ENCODE assay signal across 8 mouse cellular contexts in genomic region chr13:111805738-111806722, GRCm38 (mm10). TPM values are rescaled to one million over a fixed set of nuclear protein-coding genes. Genes with fewer than 3 reads are reported as not detected.
A peak's percentile ranks its signal among the peaks of the same experiment; 100 is the strongest.
DNase-seq lines count a peak whose midpoint lies in the region; ATAC-seq and TF ChIP-seq lines count a peak whose summit lies in the region.

No protein-coding gene starts in this region.

- no peak for ATAC-seq in hindbrain, embryonic 15.5 days (ENCODE audit: low FRiP score, low read depth)
- no peak for ATAC-seq in hindbrain, embryonic 11.5 days (ENCODE audit: low FRiP score)
- ATAC-seq in granulocyte monocyte progenitor cell, adult 5-6 weeks (replicated peaks; ENCODE audit: poor library complexity, severe bottlenecking): peak; percentile 31
- no peak for ATAC-seq in midbrain, embryonic 15.5 days (replicated peaks)

- H3K4me2 ChIP-seq in hindbrain, embryonic 15.5 days: peak overlapping the region; percentile 62
- H3K4me2 ChIP-seq in hindbrain, embryonic 11.5 days (replicated peaks; ENCODE audit: low read depth, low read length): no peak overlapping the region
- H3K4me2 ChIP-seq in midbrain, embryonic 15.5 days: peak overlapping the region; percentile 77

- no peaks in the 10 kb centered on the region for H3K9me3 ChIP-seq in hindbrain, embryonic 15.5 days
- no peaks in the 10 kb centered on the region for H3K9me3 ChIP-seq in hindbrain, embryonic 11.5 days (ENCODE audit: control insufficient read depth, low read length)
- no peaks in the 10 kb centered on the region for H3K9me3 ChIP-seq in MEL (replicated peaks; ENCODE audit: insufficient read depth, low read length)
- H3K9me3 ChIP-seq in midbrain, embryonic 15.5 days: no peaks in the 10 kb centered on the region

- peak overlapping the region; percentile 9; the same call in 1 of the 2 replicates for H3K9ac ChIP-seq in hindbrain, embryonic 15.5 days
- H3K9ac ChIP-seq in hindbrain, embryonic 11.5 days (ENCODE audit: low read depth, low read length): no peak overlapping the region
- H3K9ac ChIP-seq in MEL (ENCODE audit: control insufficient read depth, low read depth, low read length, poor library complexity, severe bottlenecking): no peak overlapping the region
- H3K9ac ChIP-seq in midbrain, embryonic 15.5 days: no peak overlapping the region

- no peak for TF ChIP-seq RAD21 in MEL (IDR thresholded peaks at IDR 0.05; ENCODE audit: low read depth, low read length)

- TF ChIP-seq POLR2A in MEL (IDR thresholded peaks at IDR 0.05; ENCODE audit: control insufficient read depth in 1 of 2, insufficient read depth in 1 of 2, low read depth in 1 of 2, low read length in 2 of 2, poor library complexity in 1 of 2): no peak

- no peak for DNase-seq in hindbrain, embryonic 11.5 days (ENCODE audit: low spot score)
- no peak for DNase-seq in MEL (ENCODE audit: low read depth, low spot score)
- DNase-seq in right cerebral cortex, postnatal 4 days: no peak
- DNase-seq in adrenal gland, adult 18-20 months (ENCODE audit: low spot score in 2 of 2): no peak
- DNase-seq in layer of hippocampus, postnatal 25 days (ENCODE audit: extremely low spot score in 1 of 2, low spot score in 1 of 2): no peak

- TF ChIP-seq EP300 in MEL (IDR thresholded peaks at IDR 0.05; ENCODE audit: low read depth in 1 of 2, low read length in 2 of 2): no peak

- peaks cover 15% of the 10 kb centered on the region for H3K79me2 ChIP-seq in MEL (ENCODE audit: control insufficient read depth, insufficient read depth, low read length, poor library complexity)

- TF ChIP-seq CTCF in MEL (IDR thresholded peaks at IDR 0.05 in 2 of 3, conservative IDR thresholded peaks at IDR 0.05 in 1 of 3; ENCODE audit: control insufficient read depth in 1 of 3, insufficient read depth in 1 of 3, low read depth in 2 of 3, low read length in 3 of 3, poor library complexity in 1 of 3, severe bottlenecking in 1 of 3): no peak; a peak in 1 of 6 replicates

- H3K4me3 ChIP-seq in hindbrain, embryonic 15.5 days: peak overlapping the region; percentile 91
- no peak overlapping the region for H3K4me3 ChIP-seq in hindbrain, embryonic 11.5 days (ENCODE audit: low read depth, low read length)
- H3K4me3 ChIP-seq in MEL (ENCODE audit: control insufficient read depth in 1 of 2, insufficient read depth in 1 of 2, low read depth in 2 of 2, low read length in 2 of 2): no peak overlapping the region
- H3K4me3 ChIP-seq in midbrain, embryonic 15.5 days: no peak overlapping the region

- 0 out of 2 replicates have a peak overlapping the region, but pooled peaks have one; percentile 35 for H3K27ac ChIP-seq in hindbrain, embryonic 15.5 days (replicated peaks)
- no peak overlapping the region for H3K27ac ChIP-seq in hindbrain, embryonic 11.5 days (ENCODE audit: low read depth, low read length)
- H3K27ac ChIP-seq in MEL (ENCODE audit: control insufficient read depth, low read depth, low read length): no peak overlapping the region
- no peak overlapping the region for H3K27ac ChIP-seq in midbrain, embryonic 15.5 days

- H3K4me1 ChIP-seq in hindbrain, embryonic 15.5 days (replicated peaks): peaks cover 64% of the 10 kb centered on the region
- no peaks in the 10 kb centered on the region; the same call in 1 of the 2 replicates for H3K4me1 ChIP-seq in hindbrain, embryonic 11.5 days (replicated peaks; ENCODE audit: control insufficient read depth, insufficient read depth, low read length)
- no peaks in the 10 kb centered on the region; a peak in 1 of 4 replicates for H3K4me1 ChIP-seq in MEL (ENCODE audit: control insufficient read depth in 1 of 2, insufficient read depth in 2 of 2, low read length in 2 of 2)
- peaks cover 24% of the 10 kb centered on the region for H3K4me1 ChIP-seq in midbrain, embryonic 15.5 days

- H3K36me3 ChIP-seq in hindbrain, embryonic 15.5 days: no peaks in the 10 kb centered on the region
- H3K36me3 ChIP-seq in hindbrain, embryonic 11.5 days (ENCODE audit: control insufficient read depth, insufficient read depth, low read length): no peaks in the 10 kb centered on the region
- peaks cover 0 to 5% of the 10 kb centered on the region in 2 experiments; a peak in 2 of 4 replicates for H3K36me3 ChIP-seq in MEL (ENCODE audit: control insufficient read depth in 1 of 2, insufficient read depth in 2 of 2, low read length in 2 of 2)
- H3K36me3 ChIP-seq in midbrain, embryonic 15.5 days (replicated peaks): no peaks in the 10 kb centered on the region

- 52% methylated on average over 15 of the region's 15 CpGs for WGBS in hindbrain, embryonic 15.5 days
- 63% methylated on average over 15 of the region's 15 CpGs for whole genome bisulfite sequencing in hindbrain, embryonic 11.5 days
- WGBS in midbrain, embryonic 15.5 days: 63% methylated on average over 15 of the region's 15 CpGs

- H3K27me3 ChIP-seq in hindbrain, embryonic 15.5 days: no peaks in the 10 kb centered on the region
- no peaks in the 10 kb centered on the region for H3K27me3 ChIP-seq in hindbrain, embryonic 11.5 days (ENCODE audit: control insufficient read depth, insufficient read depth, low read length)
- peaks cover 7 to 8% of the 10 kb centered on the region in 2 experiments for H3K27me3 ChIP-seq in MEL (ENCODE audit: control insufficient read depth in 1 of 2, insufficient read depth in 2 of 2, low read length in 2 of 2)
- no peaks in the 10 kb centered on the region for H3K27me3 ChIP-seq in midbrain, embryonic 15.5 days (replicated peaks)

TF ChIP-seq in MEL, 35 proteins besides CTCF, POLR2A, EP300 and RAD21:
- TF ChIP-seq ZKSCAN1 (IDR thresholded peaks at IDR 0.05; ENCODE audit: low read depth, low read length) (no peak), ZNF384 (IDR thresholded peaks at IDR 0.05; ENCODE audit: low read depth, low read length) (0 out of 2 replicates have a peak, but pooled peaks have one; percentile 25)

RNA-seq across cellular contexts. Expression of gene Map3k1, which starts 2.8 kb away (rescaled TPM):
- polyA plus RNA-seq in hindbrain, embryonic 15.5 days (2015; fragmentation: Nextera tagmentation; extraction: Ambion mirVana): 11.3 and 12.6 TPM in 2 replicates
- 13.0 and 16.0 TPM in 2 replicates for polyA plus RNA-seq in hindbrain, embryonic 11.5 days (2014; fragmentation: Nextera tagmentation; extraction: Ambion mirVana)
- 4.3 and 7.3 TPM in 2 replicates for total RNA-seq in MEL (2012; rRNA removed)
- polyA plus RNA-seq in MEL (2012; ENCODE audit: insufficient read depth in 1 of 2, insufficient read length in 2 of 2, low read depth in 1 of 2, low replicate concordance in 2 of 2, missing spikeins in 1 of 2): 10 to 100 TPM in 1 of 2 experiments, 1 to 10 TPM in 1; 4.4 to 20.7 TPM
- 33.6 and 43.6 TPM in 2 replicates for total RNA-seq in granulocyte monocyte progenitor cell, adult 5-6 weeks (2014; fragmentation: Nextera tagmentation)
- 54.3 and 66.2 TPM in 2 replicates for total RNA-seq in granulocyte monocyte progenitor cell, adult 5-6 weeks (2017)
- polyA plus RNA-seq in midbrain, embryonic 15.5 days (2015; fragmentation: Nextera tagmentation; extraction: Ambion mirVana): 10.5 and 12.2 TPM in 2 replicates
- total RNA-seq in adrenal gland, adult 18-20 months (2021): 10 to 100 TPM; 38.2 to 42.7 TPM
- total RNA-seq in layer of hippocampus, postnatal 25 days (2021): 10 to 100 TPM; 10.1 to 12.0 TPM
